Mouse (Mus musculus) heart, adult 9 months (tissue): ENCODE measurements around the gene Mpped1.

Source experiments
- DNase-seq, 2 experiments: peaks; one replicate each; pipeline ENCODE4 v3.0.0; 2022; ENCODE audit warnings: low spot score in 2 of 2

Mpped1 gene

GRCm38 (mm10) chr15:83779387-83779786, at the start of gene Mpped1:
Gene Mpped1 (plus strand): TSS chr15:83779467.
- no peak for DNase-seq

DNA sequence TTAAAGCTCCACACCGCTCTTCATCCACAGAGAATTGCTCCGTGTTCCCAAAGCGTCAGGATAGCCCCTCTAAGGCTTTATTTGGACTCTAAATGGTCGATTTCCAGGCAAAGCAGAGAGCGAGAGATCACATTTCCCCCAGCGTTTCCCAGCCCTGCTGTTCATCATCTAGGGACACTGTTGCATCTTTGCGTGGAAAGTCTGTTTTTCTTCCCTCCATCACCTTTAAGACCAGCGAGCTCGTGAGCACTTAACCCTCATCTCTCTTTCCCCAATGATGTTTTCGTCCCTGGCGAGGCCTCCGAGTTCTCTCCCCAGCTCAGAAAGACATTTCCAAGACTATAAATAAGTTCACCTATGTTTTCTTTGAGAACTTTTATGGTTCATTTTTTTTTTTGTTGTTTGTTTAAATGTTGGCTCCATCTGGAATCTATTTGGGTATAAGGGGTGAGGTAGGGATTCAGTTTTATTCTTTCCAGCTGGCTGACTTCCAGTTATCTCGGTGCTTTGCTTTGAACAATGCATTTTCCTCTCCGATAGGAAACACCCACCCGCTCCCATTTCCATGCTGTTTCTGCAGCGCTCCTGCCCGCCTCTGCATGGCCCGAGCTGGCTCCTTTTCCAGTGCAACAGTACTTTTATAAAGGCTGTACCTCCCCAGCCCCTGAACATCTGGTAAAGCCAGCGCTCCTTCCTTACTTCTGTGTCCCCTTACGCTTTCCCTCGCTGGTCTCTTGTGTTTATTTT, 38.4 kb upstream of the Mpped1 start:
- DNase-seq, result peak; percentile 18 to 47

DNA sequence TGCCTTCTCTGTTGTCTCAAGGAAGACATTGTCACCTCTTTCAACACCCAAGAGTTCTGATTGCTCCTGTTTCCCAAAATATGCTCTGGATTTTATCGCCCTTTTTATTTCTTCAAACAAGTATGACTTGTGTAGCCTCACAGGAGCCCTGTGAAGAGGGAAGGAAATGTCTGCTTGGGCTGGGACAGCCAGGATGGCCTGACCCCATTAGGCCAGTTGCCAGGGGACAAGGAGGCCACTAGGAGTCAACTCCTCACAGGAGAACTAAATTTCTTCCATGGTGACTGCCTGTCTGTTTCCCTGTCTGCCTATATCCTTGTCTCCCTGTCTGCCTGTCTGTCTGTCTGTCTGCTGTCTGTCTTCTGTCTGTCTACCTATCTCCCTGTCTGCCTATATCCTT, 37.2 kb upstream of the Mpped1 start:
- DNase-seq, result no peak

- no peak for DNase-seq
These were observed 33.0 kb upstream of the Mpped1 start for GRCm38 (mm10) chr15:83746311-83746710.

DNA sequence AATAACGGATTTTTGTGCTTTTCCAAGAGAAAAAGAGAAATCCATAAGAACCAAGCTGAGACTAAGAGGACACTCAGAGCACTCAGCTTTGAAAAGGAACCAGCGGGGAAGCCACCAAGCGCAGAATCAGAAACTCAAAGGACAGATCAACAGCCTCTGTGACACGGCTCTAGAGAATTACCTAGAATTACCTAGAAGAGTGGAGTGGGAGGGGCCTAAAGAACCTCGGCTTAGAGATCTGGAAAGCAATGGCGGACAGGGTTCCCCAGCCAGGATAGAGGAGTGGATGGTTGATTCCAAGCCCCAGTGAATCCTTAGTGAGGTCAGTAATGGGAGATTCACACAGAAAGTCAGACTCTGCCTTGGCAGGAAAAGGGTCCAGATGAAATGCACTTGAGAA, 30.3 kb upstream of the Mpped1 start:
- DNase-seq, result no peak

DNA sequence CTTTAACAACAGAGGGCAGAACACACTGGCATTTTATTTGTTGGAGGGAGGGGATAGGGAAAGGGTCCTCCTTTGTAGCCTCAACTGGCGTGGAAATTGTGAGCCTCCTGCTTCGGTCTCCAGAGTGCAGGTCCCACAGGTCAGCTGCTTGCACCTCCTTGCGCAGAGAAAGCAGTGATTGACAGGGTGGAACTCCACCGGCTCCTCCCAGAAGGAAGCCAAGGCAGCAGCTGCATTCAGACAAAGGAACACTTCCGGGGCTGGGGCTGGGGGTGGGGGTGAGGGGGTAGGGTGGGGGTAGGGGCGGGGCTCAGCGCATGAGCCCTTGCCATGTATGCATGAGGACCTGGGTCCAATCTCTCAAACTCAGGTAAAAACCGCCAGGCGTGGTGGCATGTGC, 29.8 kb upstream of the Mpped1 start:
- DNase-seq, result no peak

DNA sequence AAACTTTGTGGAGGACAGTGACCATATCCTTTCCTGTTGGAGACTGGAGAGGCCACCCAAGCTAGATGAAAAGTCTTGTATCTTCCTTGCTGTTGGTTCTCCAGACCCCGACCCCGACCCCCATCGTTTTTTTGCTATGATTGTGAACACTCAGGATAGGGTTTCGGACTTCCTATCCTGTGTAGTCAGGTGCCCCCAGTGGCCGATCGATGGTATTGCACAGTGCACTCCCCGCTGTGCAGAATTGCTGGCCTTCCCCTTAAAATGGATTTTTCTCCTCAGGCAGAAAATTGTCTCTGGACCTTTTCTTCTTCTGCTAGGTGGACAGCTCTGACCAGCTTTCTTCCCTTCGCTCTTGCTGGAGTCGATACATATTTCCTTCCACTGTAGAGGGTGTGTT, 22.5 kb upstream of the Mpped1 start:
- DNase-seq, result no peak

GRCm38 (mm10) chr15:83758958-83759357, 20.3 kb upstream of the Mpped1 start:
- DNase-seq, result no peak

GRCm38 (mm10) chr15:83760683-83761082, 18.6 kb upstream of the Mpped1 start:
- no peak for DNase-seq

- no peak for DNase-seq
These were observed 17.8 kb upstream of the Mpped1 start for GRCm38 (mm10) chr15:83761512-83761911.

DNA sequence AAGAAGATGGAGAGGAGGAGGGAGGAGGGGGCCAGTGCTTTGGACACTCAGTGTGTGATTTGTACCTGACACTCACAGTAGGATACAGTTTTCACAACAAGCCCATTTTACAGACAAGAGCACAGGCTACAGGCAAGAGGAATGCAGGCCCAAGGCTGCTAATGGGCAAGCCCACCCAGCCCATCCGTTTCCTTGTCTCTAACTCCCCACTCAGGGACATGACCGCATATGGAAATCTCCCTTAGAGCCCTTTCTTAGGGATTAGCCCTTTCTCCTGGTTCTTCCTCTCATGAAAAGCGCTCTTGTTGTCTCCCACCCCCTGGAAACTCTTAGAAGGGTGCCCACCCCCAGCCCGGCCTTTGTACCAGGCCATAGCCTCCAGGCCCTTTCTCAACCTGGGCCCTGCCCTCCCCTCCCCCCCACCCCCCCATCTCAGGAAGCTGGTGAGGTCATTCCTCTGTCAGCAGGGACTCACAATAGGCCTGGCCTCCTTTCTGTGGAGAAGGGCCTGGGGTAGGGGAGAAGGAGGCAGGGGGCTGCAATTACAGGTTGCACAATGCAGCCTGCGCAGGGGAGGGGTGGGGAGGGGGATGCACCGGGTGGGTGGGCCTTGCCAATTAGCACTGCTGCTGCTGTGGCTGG, 13.8 kb upstream of the Mpped1 start:
- no peak for DNase-seq

DNA sequence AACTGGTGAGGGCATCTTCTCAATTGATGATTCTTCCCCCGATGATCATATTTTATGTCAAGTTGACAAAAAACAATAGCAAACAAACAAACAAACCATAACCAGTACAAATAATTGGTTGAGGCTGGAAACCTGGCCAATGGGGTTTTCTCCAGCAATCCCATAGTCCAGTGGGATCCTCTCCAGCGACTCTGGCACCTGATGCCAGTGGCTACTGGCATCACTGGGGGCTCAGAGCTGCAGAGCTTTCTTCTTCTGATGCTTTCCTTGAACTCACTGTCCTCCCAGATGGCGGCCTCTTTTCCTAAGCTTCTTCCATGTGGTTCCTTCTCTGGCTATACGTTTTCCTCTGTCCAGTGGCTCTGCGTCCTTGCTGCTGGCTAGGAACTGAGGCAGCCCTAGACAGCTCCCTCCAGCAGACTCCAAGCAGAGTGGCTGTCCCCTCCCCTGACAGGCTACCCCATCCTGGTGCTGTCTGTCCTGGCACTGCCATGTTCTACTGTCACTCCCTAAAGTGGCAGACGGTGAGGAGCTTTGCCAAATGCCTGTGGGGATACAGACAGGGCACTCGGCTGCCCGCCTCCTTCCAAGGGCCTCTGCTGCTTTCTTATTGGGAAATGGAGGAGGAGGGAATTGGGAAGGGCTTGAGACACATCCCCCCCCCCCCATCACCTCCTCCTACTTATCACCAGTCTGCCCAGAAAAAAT, 7.8 kb upstream of the Mpped1 start:
- DNase-seq, result no peak

- DNase-seq, result peak; percentile 45 to 52
These were observed 6.8 kb upstream of the Mpped1 start for GRCm38 (mm10) chr15:83772460-83772859.

GRCm38 (mm10) chr15:83772953-83773352, 6.3 kb upstream of the Mpped1 start:
- peak; percentile 5 to 7 for DNase-seq

DNA sequence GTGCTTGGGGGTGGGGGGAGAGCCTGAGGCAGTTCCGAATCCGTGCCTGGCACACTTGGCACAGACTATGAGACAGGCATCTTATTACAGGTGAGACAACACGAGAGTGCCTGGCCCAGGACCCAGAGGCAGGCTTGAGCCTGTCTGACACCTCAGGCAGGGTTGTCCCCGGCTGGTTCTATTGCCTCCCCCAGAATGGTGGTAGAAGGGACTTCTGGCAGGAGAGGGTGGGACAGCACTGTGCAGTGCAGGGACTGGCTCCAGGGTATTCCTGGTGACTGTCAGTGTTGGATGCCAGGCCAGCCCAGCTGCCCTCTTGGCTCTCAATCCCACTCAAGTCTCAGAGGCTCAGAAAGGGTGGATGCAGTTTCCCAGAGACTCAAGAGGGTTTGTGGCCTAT, 4.3 kb upstream of the Mpped1 start:
- DNase-seq, result no peak

- DNase-seq, result no peak
These were observed 2.8 kb upstream of the Mpped1 start for GRCm38 (mm10) chr15:83776265-83777000.

- DNase-seq, result no peak
These were observed 1.8 kb upstream of the Mpped1 start for GRCm38 (mm10) chr15:83777476-83777875.

GRCm38 (mm10) chr15:83779855-83780740, 831 bp downstream of the Mpped1 start:
- DNase-seq, result no peak

DNA sequence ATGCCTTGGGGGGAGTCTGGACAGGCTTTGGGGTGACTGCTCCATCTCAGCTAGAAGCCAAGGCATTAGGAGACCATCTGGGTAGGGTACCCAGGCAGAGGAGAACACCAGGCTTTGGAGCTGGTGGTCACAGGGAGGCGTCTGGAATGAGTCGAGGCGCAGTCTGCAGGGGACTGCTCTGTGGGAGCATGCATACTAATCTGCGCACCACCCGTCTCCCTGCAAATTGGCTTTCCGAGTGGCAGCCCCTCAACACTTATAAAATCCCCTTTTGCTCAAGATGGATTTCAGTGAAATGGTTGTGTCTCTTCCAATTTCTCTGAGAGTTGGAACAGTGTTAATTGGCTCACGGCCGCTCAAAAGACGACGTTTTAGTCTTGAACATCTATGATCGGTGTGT, 2.0 kb downstream of the Mpped1 start:
- no peak for DNase-seq

- no peak for DNase-seq
These were observed 3.0 kb downstream of the Mpped1 start for GRCm38 (mm10) chr15:83782284-83782683.

DNA sequence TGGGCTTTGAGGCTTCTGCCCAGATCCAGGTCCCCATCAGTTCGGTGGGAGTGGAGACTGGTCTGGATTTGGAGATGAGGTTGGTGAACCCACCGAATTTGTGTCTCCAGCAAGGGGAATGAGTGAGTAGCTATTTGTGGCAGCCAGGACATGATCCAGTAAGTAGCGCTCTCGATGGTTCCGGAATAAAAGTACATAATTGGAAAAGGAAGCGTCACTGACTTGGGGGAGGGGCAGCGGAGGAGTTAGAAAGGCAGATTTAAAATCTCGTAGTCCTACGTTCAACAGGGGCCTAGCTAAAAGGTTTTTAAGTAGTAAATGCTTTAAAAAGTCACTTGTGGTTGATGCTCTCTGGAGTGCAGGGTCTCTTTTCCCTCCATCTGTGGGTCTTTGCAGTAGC, 5.5 kb downstream of the Mpped1 start:
- no peak for DNase-seq
